Mouse (Mus musculus) Muller cell, postnatal 12 days (primary cell): ENCODE measurements around the gene Tpbgl.

Experiments used
- DNase-seq: peaks from one replicate; pipeline ENCODE4 v3.0.0-alpha.2; 2015; ENCODE audit errors: inconsistent ontology term

Tpbgl gene

DNA sequence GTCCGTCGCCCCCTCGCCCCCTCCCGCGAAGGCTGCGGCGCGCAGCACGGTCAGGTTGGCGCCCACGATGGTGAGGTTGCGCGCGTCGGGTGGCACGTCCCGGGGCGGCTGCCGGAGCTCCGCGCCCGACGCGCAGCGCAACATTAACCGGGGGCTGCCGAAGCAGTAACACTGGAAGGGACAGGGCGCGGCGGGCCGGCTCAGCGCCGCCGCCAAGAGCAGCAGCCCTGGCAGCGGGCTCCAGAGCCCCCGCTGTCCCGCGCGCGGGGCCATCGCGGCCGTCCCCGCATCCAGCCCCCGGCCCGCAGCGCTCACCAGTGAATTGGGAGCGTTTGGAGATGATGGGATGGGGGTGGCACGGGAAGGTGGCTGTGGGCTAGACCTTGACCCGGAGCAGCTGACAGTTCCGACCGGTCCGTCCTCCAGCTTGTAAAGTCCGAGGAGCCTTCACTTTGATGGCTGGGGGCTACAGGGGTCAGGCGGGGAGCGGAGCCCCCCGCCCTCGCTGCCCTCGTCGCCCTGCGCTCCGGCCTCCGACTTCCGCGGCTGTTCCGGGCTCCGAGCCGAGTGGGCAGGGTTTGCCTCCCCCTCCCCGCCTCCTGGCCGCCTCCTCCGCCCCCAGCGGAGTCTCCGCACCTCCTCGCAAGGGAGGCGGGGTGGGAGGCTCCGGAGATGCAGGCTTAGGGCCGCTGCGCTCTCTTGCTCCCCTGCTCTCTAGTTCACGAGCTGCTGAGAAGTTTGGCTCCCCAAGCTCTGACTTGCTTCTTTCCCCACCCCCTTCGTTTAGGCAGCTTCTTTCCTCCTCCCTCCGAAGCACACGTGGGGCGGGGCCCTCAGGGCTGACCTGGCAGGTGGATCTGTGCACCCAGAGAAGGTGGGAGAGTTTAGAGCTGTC lies at the start of gene Tpbgl:
Gene Tpbgl, minus strand, starts transcription at position 728 of the 895 bp plus-strand sequence.
- peak; percentile 13 for DNase-seq

- no peak for DNase-seq
Observed at GRCm38 (mm10) chr7:99674890-99675289, 48.0 kb upstream of the Tpbgl start.

- DNase-seq, result no peak
Observed at GRCm38 (mm10) chr7:99674209-99674608, 47.3 kb upstream of the Tpbgl start.

- no peak for DNase-seq
Observed at GRCm38 (mm10) chr7:99673188-99673587, 46.3 kb upstream of the Tpbgl start.

DNA sequence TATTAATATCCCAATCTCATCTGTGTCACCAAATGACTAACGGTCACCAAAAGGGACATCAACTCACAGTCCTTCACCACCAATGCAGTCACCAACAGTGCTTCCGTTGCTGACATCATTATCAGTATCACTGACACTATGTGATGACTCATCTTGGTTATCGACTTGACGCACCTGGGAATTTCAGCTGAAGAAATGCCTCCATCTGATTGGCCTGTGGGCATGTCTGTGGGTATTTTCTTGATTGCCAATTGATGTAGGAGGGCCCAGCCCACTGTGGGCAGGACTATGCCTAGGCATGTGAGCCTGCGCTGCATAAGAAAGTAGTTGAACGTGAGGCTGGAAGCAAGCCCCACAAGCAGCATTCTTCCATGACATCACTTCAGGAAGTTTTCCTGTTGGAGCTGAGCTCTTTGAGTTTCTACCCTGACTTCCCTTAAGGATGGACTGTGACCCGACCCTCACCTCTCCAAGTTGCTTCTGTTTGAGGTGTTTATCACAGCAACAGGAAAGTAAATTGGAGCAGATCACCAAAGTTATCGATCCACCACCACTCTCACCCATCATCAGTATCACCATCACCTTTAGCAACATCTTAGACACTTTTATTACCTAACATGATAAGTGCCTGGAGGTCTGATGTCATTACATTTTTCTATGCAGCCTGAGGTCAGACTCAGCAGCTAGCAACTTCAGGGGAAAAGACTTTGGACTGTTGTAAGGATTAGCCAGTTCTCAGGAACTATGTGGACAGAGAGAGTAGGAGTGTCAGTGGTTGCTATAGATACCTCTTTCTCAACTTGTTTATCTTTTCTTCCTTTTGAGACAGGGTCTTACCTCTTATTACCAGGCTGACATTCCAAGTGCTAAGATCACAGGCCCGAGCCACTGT lies 44.9 kb upstream of the Tpbgl start:
- no peak for DNase-seq

GRCm38 (mm10) chr7:99670915-99671314 lies 44.0 kb upstream of the Tpbgl start:
- DNase-seq, result no peak

GRCm38 (mm10) chr7:99668802-99669201 lies 41.9 kb upstream of the Tpbgl start:
- no peak for DNase-seq

DNA sequence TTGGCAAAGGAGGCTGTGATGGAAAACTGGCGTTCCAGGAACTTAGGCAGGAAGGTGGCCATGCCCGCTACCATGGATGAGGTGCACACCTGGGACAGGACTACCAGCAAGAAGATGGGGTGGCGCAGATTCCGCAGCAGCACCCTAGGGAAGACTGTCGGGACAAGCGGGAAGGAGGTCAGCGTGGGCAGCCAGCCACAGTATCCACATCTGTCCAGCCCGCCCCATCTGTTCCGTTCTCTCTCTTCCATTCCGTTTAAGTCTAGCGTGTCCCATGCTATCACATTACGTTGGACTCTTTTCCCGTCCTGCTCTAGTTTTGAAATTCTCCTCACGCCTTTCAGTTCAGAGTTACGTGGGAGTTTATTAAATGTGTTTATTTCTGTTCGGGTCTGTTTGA lies 40.2 kb upstream of the Tpbgl start:
- DNase-seq, result no peak

GRCm38 (mm10) chr7:99665731-99666452 lies 39.0 kb upstream of the Tpbgl start:
- DNase-seq, result no peak

- no peak for DNase-seq
Observed at GRCm38 (mm10) chr7:99664571-99665485, 37.9 kb upstream of the Tpbgl start.

DNA sequence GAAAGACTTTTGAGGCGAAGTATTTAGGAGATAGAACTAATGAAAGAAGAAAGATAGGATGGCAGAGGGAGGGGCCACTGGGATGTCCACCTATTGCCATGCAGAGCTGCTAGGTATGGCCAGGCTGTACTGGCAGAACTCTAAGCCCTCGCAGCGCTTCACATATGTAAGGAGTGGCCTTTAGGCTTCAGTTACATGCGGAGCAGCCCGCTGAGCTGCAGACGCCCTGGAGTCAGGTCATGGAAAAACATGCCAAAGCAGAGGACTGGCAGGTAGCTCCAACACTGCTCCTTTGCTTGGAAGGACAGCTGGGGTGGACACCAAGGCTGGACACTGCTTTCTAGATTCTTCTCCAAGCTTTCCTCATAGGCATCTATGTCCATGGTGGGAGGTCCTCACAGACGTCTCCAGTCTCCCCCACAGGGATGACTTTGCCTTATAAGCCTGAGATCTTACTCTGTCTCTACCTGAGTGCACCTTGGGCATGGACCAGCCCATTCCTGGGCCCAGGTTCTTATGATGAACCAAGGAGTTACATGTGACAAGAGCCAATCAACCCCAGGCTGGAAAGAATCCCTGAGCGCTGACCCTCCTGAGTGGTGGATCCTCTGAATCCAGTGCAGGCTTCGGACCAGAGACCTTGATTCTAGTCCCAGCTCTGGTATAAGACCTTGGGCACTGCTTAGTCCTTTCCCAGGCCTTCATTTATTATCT lies 36.8 kb upstream of the Tpbgl start:
- DNase-seq, result no peak

DNA sequence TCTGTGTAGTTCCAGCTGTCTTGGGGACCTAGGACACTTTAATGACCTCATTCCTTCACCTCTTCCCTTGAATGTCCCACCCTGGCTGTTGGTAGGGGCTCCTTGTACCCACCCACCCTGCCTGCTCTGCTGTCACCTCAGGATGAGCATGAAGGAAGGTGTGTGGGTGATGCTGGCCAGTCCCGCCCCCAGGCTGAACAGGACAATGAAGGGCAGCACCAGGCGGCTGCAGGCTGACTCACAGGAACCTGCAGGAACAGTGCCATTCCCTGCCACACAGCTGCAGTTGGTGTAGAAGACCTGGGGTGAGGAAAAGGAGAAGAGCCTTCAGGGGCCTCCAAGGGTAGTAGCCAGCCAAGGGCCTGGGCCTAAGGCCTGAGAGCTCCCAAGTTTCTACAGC lies 35.4 kb upstream of the Tpbgl start:
- DNase-seq, result no peak

DNA sequence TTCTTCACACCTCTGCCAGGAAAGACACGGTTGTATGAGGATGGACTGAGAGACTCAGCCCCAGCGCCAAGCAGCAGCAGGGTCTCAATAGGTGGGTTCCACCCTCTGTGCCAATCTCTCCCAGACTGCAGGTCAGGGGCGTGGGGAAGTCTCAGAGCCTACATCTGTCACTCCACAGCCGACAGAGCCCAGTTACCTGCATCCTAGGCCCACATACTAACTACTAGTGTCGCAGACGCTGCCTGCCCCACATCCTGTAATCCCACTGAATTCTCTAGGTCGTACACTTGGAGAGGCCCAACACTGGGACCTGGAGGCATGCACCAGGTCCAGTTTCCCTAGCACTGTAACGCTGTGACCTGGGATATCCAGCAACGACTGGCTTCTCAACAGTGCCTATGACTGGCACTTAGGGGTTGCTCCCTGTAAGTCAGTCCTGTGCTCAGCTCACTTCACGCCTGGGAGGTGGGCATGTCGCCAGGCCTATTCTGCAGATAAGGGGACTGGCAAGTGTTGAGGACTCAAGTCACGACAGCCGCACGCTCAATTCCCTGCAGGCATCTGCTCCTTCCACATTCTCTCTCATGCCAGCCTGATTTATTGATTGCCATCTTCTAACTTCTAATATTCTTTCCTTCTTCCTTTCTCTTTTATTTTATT lies 34.8 kb upstream of the Tpbgl start:
- DNase-seq, result no peak

DNA sequence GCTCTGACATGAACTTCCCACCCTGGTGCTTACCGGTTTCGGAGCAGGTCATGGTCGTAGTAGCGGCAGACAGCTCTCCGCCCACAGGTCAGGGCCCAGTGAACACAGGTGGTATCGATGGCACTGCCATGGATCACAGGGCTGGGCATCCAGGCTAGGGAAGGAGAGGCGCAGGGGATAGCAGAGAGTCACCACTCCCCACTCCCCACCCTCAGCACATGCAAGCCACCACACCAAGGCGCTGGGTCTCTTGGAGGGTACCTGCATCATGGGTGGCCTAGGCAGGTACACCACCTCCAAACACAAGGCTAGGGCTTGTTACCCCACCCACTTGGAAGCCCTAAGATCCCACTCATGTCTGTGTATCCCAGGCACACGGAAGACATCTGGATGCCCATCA lies 34.2 kb upstream of the Tpbgl start:
- no peak for DNase-seq

DNA sequence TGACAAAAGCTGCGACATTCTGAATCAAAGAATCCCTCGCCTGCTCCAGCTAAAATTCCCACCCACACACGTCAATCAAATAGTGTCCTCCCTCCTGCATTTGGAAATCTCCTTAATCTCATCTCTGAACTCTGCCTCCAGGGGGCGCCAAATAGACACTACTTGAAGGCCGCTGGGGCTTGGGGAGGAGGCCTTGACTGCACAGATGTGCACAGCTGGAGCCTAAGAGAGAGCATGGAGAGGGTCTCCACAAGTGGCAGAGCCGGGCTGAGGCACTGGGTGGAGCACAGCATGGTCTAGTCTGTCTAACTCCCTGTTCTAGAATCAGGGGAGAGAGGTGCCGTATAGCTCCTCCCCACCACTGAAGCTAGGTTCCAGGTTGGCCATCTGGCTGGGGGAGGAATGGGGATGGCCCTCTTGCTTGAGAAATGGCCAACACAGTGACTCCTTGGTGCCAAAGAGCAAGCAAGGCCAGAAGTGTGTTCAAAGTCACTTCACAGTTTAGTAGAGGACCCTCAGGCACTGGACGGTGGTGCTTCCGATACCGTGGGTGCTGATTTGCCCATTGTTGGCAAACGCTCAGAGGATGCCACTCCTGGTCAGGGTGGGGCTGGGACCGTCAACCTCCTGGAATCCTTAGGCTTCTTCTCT lies 32.6 kb upstream of the Tpbgl start:
- peak; percentile 39 for DNase-seq

- no peak for DNase-seq
Observed at GRCm38 (mm10) chr7:99654244-99654643, 27.3 kb upstream of the Tpbgl start.

- DNase-seq, result no peak
Observed at GRCm38 (mm10) chr7:99649585-99649984, 22.7 kb upstream of the Tpbgl start.

DNA sequence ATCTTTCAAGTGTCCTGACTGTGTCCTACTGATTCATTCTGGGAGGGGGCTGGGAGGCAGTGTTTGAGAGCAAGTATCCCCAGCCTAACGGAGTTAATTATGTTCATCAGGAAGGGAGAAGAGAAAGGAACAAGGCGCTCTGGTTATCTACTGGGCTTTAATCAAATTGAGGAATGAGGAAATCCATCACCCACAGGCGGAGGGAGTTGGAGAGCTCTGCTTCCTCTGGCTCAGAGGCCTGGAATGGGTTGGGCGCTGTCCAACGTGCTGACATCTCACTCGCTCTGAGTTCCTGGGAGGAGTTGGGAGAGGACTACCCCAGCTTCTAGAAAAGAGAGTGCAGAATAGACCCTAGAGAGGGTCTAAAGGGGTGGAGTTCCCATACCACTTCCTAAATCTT lies 21.7 kb upstream of the Tpbgl start:
- DNase-seq, result peak; percentile 58

- no peak for DNase-seq
Observed at GRCm38 (mm10) chr7:99644701-99645100, 17.8 kb upstream of the Tpbgl start.
